Mouse (Mus musculus): ENCODE measurements around the gene Pde10a.

GRCm38 (mm10) chr17:8481797-8482196, 43.4 kb upstream of the Pde10a start:
- TF ChIP-seq CTCF (conservative IDR thresholded peaks at IDR 0.05; ENCODE audit: insufficient read depth, insufficient read length, low read depth, low read length) (no peak), POLR2A (IDR thresholded peaks at IDR 0.05; ENCODE audit: low read depth, low read length) (no peak)
